Mouse (Mus musculus) cortical plate, adult 2 months (tissue): ENCODE results near the gene Pappa.

Experiments
- CTCF ChIP-seq: fragments of 200-500 bp; IDR thresholded peaks from 2 replicates; pipeline ENCODE4 v1.5.1; 2011; ENCODE audit warnings: mild to moderate bottlenecking, control low read depth, low read length; ENCODE audit not compliant: insufficient read depth; ENCODE audit errors: extremely low read depth
- POLR2A ChIP-seq: fragments of 200-500 bp; IDR thresholded peaks from 2 replicates; pipeline ENCODE4 v1.6.1; 2011; ENCODE audit warnings: mild to moderate bottlenecking, low read length, control low read depth; ENCODE audit not compliant: insufficient read depth; ENCODE audit errors: extremely low read depth

GRCm38 (mm10) chr4:65279979-65280677 lies 156.2 kb downstream of the Pappa start:
- TF ChIP-seq CTCF (no peak), POLR2A (no peak)
